Mouse (Mus musculus) forebrain, embryonic 10.5 days (tissue): Measurements from ENCODE around the gene Nudt19. TPM values are rescaled to one million over a fixed set of nuclear protein-coding genes. Genes with fewer than 3 reads are reported as not detected.
"Not testable (repeated sequence)": the region's sequence is repeated elsewhere in the genome, so short reads cannot be mapped to it uniquely, and the experiment has no call there.

Experiments used
- DNase-seq: peaks from one replicate; pipeline ENCODE4 v3.0.0-alpha.2; 2017; ENCODE audit warnings: low spot score; ENCODE audit errors: extremely low spot score
- H3K27ac ChIP-seq: fragments of 300-500 bp; sonication (generic); 2 replicates; pipeline ENCODE4 v1.5.1; 2016; ENCODE audit warnings: mild to moderate bottlenecking
- H3K27me3 ChIP-seq: fragments of 300-500 bp; sonication (generic); 2 replicates; pipeline ENCODE4 v1.6.1; 2016; ENCODE audit warnings: mild to moderate bottlenecking; ENCODE audit not compliant: poor library complexity, severe bottlenecking
- H3K36me3 ChIP-seq: fragments of 300-500 bp; sonication (generic); replicated peaks from 2 replicates; pipeline ENCODE4 v1.6.1; 2016; ENCODE audit warnings: mild to moderate bottlenecking, moderate library complexity
- H3K4me1 ChIP-seq: fragments of 300-500 bp; sonication (generic); 2 replicates; pipeline ENCODE4 v1.6.1; 2016
- H3K4me3 ChIP-seq: fragments of 300-500 bp; sonication (generic); 2 replicates; pipeline ENCODE4 v1.5.1; 2016; ENCODE audit warnings: mild to moderate bottlenecking, moderate library complexity
- H3K9me3 ChIP-seq: fragments of 300-500 bp; sonication (generic); 2 replicates; pipeline ENCODE4 v1.6.1; 2016; ENCODE audit warnings: mild to moderate bottlenecking, moderate library complexity
- WGBS: fragments of 180-500 bp; shearing (Covaris S2); methylation state at CpG from one replicate; pipeline ENCODE4 v1.1.7; 2016; 5-methylcytosine and 5-hydroxymethylcytosine counted together
- polyA plus RNA-seq: library from polyadenylated mRNA; unstranded; fragments of >200 nt; fragmentation: Nextera tagmentation; extraction: Ambion mirVana; gene quantifications from 2 replicates; pipeline ENCODE4 v1.2.1, GENCODE M21; 2016

The Nudt19 gene
- polyA plus RNA-seq, 1 experiment from 2014 or later, result 45.9 TPM

- H3K36me3 ChIP-seq, result no peaks in the 10 kb centered on the region
- WGBS, result under 1% methylated on average over 45 of the region's 45 CpGs
- DNase-seq, result peak; percentile 78
- peak within 1 kb of the TSS; percentile 85 for H3K27ac ChIP-seq
- H3K9me3 ChIP-seq, result no peaks in the 10 kb centered on the region
- peaks cover 38% of the 10 kb centered on the region for H3K27me3 ChIP-seq
- H3K4me3 ChIP-seq, result peak within 1 kb of the TSS; percentile 83
- peaks cover 43% of the 10 kb centered on the region for H3K4me1 ChIP-seq
Measured at GRCm38 (mm10) chr7:35585191-35586054, 29.3 kb upstream of the Nudt19 start, which contains the start of gene Rgs9bp. Gene Rgs9bp (minus strand): TSS chr7:35585582.

- H3K9me3 ChIP-seq, result no peaks in the 10 kb centered on the region; the same call in 1 of the 2 replicates
- peaks cover 43% of the 10 kb centered on the region for H3K4me1 ChIP-seq
- H3K4me3 ChIP-seq, result peak overlapping the region; percentile 83
- WGBS, result under 1% methylated on average over 50 of the region's 50 CpGs
- no peaks in the 10 kb centered on the region for H3K36me3 ChIP-seq
- peak overlapping the region; percentile 85 for H3K27ac ChIP-seq
- no peak for DNase-seq
- peaks cover 38% of the 10 kb centered on the region for H3K27me3 ChIP-seq
Measured at GRCm38 (mm10) chr7:35584786-35585190, 28.7 kb upstream of the Nudt19 start.

- H3K4me1 ChIP-seq, result peaks cover 43% of the 10 kb centered on the region
- peak overlapping the region; percentile 85; the same call in 1 of the 2 replicates for H3K27ac ChIP-seq
- H3K4me3 ChIP-seq, result peak overlapping the region; percentile 83
- peaks cover 38% of the 10 kb centered on the region for H3K27me3 ChIP-seq
- DNase-seq, result peak; percentile 42
- WGBS, result 3% methylated on average over 36 of the region's 36 CpGs
- no peaks in the 10 kb centered on the region; the same call in 1 of the 2 replicates for H3K9me3 ChIP-seq
- H3K36me3 ChIP-seq, result no peaks in the 10 kb centered on the region
Measured at GRCm38 (mm10) chr7:35584068-35584785, 28.1 kb upstream of the Nudt19 start.

GRCm38 (mm10) chr7:35583476-35584025 is 27.4 kb upstream of the Nudt19 start:
- no peak overlapping the region for H3K4me3 ChIP-seq
- peak; percentile 17 for DNase-seq
- H3K36me3 ChIP-seq, result no peaks in the 10 kb centered on the region
- no peaks in the 10 kb centered on the region; the same call in 1 of the 2 replicates for H3K9me3 ChIP-seq
- H3K27ac ChIP-seq, result no peak overlapping the region
- peaks cover 43% of the 10 kb centered on the region for H3K4me1 ChIP-seq
- H3K27me3 ChIP-seq, result peaks cover 38% of the 10 kb centered on the region
- WGBS, result 4% methylated on average over 11 of the region's 11 CpGs

GRCm38 (mm10) chr7:35582719-35583118 is 26.6 kb upstream of the Nudt19 start:
- no peak for DNase-seq
- no peaks in the 10 kb centered on the region for H3K36me3 ChIP-seq

GRCm38 (mm10) chr7:35579849-35580248 is 23.7 kb upstream of the Nudt19 start:
- H3K9me3 ChIP-seq, result no peaks in the 10 kb centered on the region; the same call in 1 of the 2 replicates
- no peak overlapping the region for H3K27ac ChIP-seq
- H3K36me3 ChIP-seq, result no peaks in the 10 kb centered on the region
- H3K4me1 ChIP-seq, result peaks cover 17% of the 10 kb centered on the region
- H3K4me3 ChIP-seq, result no peak overlapping the region
- peak; percentile 61 for DNase-seq
- WGBS, result 26% methylated on average over 4 of the region's 4 CpGs
- peaks cover 33% of the 10 kb centered on the region for H3K27me3 ChIP-seq

More at GRCm38 (mm10) chr7:35582719-35583118, 26.6 kb upstream of the Nudt19 start:
- 71% methylated on average over 5 of the region's 5 CpGs for WGBS
- no peak overlapping the region for H3K4me3 ChIP-seq
- H3K27me3 ChIP-seq, result peaks cover 38% of the 10 kb centered on the region
- no peak overlapping the region for H3K27ac ChIP-seq
- H3K4me1 ChIP-seq, result peaks cover 38% of the 10 kb centered on the region
- H3K9me3 ChIP-seq, result no peaks in the 10 kb centered on the region; the same call in 1 of the 2 replicates

- DNase-seq, H3K36me3 ChIP-seq, H3K9me3 ChIP-seq, H3K27ac ChIP-seq, H3K4me1 ChIP-seq, H3K4me3 ChIP-seq: not testable (repeated sequence)
- WGBS, result 18% methylated on average over 6 of the region's 6 CpGs
- peaks cover 13% of the 10 kb centered on the region for H3K27me3 ChIP-seq
Measured at GRCm38 (mm10) chr7:35570883-35571282, 14.8 kb upstream of the Nudt19 start.

- H3K27me3 ChIP-seq, result peaks cover 13% of the 10 kb centered on the region
- not testable (repeated sequence) for DNase-seq, H3K4me1 ChIP-seq, H3K36me3 ChIP-seq, H3K27ac ChIP-seq, H3K4me3 ChIP-seq, H3K9me3 ChIP-seq
- 87% methylated on average over 4 of the region's 4 CpGs for WGBS
Measured at GRCm38 (mm10) chr7:35569724-35570123, 13.6 kb upstream of the Nudt19 start.

- WGBS, result 83% methylated on average over 13 of the region's 13 CpGs
- not testable (repeated sequence) for H3K4me1 ChIP-seq, DNase-seq, H3K27ac ChIP-seq, H3K9me3 ChIP-seq, H3K4me3 ChIP-seq, H3K27me3 ChIP-seq, H3K36me3 ChIP-seq
Measured at GRCm38 (mm10) chr7:35565965-35566364, 9.9 kb upstream of the Nudt19 start.

GRCm38 (mm10) chr7:35564872-35565271 is 8.8 kb upstream of the Nudt19 start:
- H3K36me3 ChIP-seq, H3K27me3 ChIP-seq, DNase-seq, H3K27ac ChIP-seq, H3K9me3 ChIP-seq, H3K4me3 ChIP-seq, H3K4me1 ChIP-seq: not testable (repeated sequence)
- 91% methylated on average over 10 of the region's 10 CpGs for WGBS

- no peaks in the 10 kb centered on the region for H3K4me1 ChIP-seq
- H3K9me3 ChIP-seq, result no peaks in the 10 kb centered on the region
- no peaks in the 10 kb centered on the region for H3K27me3 ChIP-seq
- no peaks in the 10 kb centered on the region for H3K36me3 ChIP-seq
- DNase-seq, result no peak
- H3K27ac ChIP-seq, result no peak overlapping the region
- H3K4me3 ChIP-seq, result no peak overlapping the region
- 92% methylated on average over 2 of the region's 2 CpGs for WGBS
Measured at GRCm38 (mm10) chr7:35564067-35564865, 8.2 kb upstream of the Nudt19 start.

GRCm38 (mm10) chr7:35563071-35563470 is 7.0 kb upstream of the Nudt19 start:
- 79% methylated on average over 11 of the region's 11 CpGs for WGBS
- H3K27me3 ChIP-seq, result no peaks in the 10 kb centered on the region
- H3K9me3 ChIP-seq, result no peaks in the 10 kb centered on the region
- H3K4me3 ChIP-seq, result no peak overlapping the region
- H3K27ac ChIP-seq, result no peak overlapping the region
- no peaks in the 10 kb centered on the region for H3K36me3 ChIP-seq
- DNase-seq, result no peak
- H3K4me1 ChIP-seq, result no peaks in the 10 kb centered on the region
